Mouse (Mus musculus): ENCODE measurements around the gene Pars2.
A peak's percentile ranks its signal among the peaks of the same experiment; 100 is the strongest.

GRCm38 (mm10) chr4:106678442-106679118, 27.7 kb downstream of the Pars2 start, which contains the start of gene Ttc4:
- TF ChIP-seq CTCF (IDR thresholded peaks at IDR 0.05; ENCODE audit: insufficient read depth, low read depth, low read length): no peak
- peak; percentile 68 for TF ChIP-seq POLR2A (IDR thresholded peaks at IDR 0.05; ENCODE audit: insufficient read depth, low read depth, low read length)
